Comparison of ENCODE assay signal across 9 mouse cellular contexts in the genomic region with DNA sequence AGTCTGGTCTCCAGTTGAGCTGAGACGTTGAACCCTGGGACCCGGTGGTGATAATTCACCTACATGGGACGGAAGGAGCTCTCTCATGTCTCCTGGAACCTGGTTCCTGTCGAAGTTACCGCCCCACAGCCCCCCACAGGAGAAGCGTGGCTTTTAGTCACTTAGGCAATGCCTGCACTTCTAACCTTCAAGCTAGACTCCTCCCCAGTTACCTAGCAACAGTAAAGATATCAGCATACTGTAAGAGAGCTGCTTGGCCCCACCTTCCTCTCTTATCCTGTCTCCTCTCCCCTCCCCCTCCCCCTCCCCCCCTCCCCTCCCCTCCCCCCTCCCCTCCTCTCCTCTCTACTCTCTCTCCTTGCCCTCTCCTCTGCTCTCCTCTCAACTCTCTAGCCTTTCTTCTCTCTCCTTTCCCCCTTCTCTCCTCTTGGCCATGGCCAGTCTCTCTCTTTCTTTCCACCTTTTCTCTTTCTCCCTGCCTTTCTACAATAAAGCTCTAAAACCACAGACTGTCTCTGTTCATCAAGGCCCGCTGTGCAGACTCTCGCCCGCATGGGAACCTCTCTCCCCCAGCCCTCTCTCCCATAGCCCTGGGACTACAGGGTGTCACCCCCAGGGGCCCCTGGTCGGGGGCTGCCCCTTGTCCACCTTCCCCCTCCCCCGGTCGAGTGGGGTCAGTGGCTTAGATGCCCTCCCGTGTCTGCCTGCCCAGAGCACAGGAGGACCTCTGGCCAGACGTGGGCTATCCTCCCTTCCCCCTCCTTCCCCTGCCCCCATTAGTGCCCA.
DNase-seq lines count a peak whose midpoint lies in the region; ATAC-seq lines count a peak whose summit lies in the region.
"Had no signal": no experiment of that assay in that cellular context is flagged by ENCODE, and none has a peak within 500 bp of the region (broad histone marks: within the 10 kb centered on the region; RNA-seq: fewer than 3 reads in every experiment).

No protein-coding gene starts in this region.

- no peaks in the 10 kb centered on the region for H3K4me1 ChIP-seq in forebrain, embryonic 16.5 days (replicated peaks; ENCODE audit: control insufficient read depth, insufficient read depth, low read length)
- H3K4me1 ChIP-seq in neural tube, embryonic 15.5 days = 0 out of 2 replicates have a peak, but pooled peaks cover 2% of the 10 kb centered on the region

- H3K27ac ChIP-seq in forebrain, embryonic 16.5 days (ENCODE audit: low read length) = no peak overlapping the region
- H3K27ac ChIP-seq in neural tube, embryonic 15.5 days (replicated peaks) = no peak overlapping the region

- H3K27me3 ChIP-seq in forebrain, embryonic 16.5 days (replicated peaks; ENCODE audit: control insufficient read depth, insufficient read depth, low read length) = no peaks in the 10 kb centered on the region
- no peaks in the 10 kb centered on the region for H3K27me3 ChIP-seq in neural tube, embryonic 15.5 days (replicated peaks)

- no peak overlapping the region for H3K9ac ChIP-seq in forebrain, embryonic 16.5 days (replicated peaks; ENCODE audit: low read depth, low read length)
- H3K9ac ChIP-seq in neural tube, embryonic 15.5 days (replicated peaks) = no peak overlapping the region

- ATAC-seq in forebrain, embryonic 16.5 days = peak; percentile 55
- ATAC-seq in neural tube, embryonic 15.5 days (ENCODE audit: low FRiP score) = 0 out of 2 replicates have a peak, but pooled peaks have one; percentile 8

- no peaks in the 10 kb centered on the region for H3K9me3 ChIP-seq in forebrain, embryonic 16.5 days (ENCODE audit: control insufficient read depth, low read length)
- no peaks in the 10 kb centered on the region for H3K9me3 ChIP-seq in neural tube, embryonic 15.5 days (replicated peaks)

- no peak overlapping the region for H3K4me2 ChIP-seq in forebrain, embryonic 16.5 days (ENCODE audit: low read length)
- no peak overlapping the region for H3K4me2 ChIP-seq in neural tube, embryonic 15.5 days

- 34% methylated on average over 14 of the region's 14 CpGs for WGBS in forebrain, embryonic 16.5 days
- 22% methylated on average over 14 of the region's 14 CpGs for WGBS in neural tube, embryonic 15.5 days

- DNase-seq in kidney, postnatal 10 days = peak; percentile 15
- no peak for DNase-seq in kidney, adult 18-20 months
- peak; percentile 56 for DNase-seq in c-Kit-positive CD71-positive TER-119-positive erythroid progenitor cells, embryonic 14.5 days (ENCODE audit: low spot score)
- DNase-seq in urinary bladder, postnatal 36 days (ENCODE audit: low spot score in 2 of 2) = no peak
- DNase-seq in layer of hippocampus, adult 9-11 months = no peak

- no peak overlapping the region for H3K4me3 ChIP-seq in forebrain, embryonic 16.5 days (replicated peaks; ENCODE audit: low read length)
- no peak overlapping the region for H3K4me3 ChIP-seq in neural tube, embryonic 15.5 days (replicated peaks)
- H3K4me3 ChIP-seq: erythroblast, embryonic 14.5 days; myocyte had no signal

- no peaks in the 10 kb centered on the region for H3K36me3 ChIP-seq in forebrain, embryonic 16.5 days (ENCODE audit: control insufficient read depth, insufficient read depth)
- H3K36me3 ChIP-seq in neural tube, embryonic 15.5 days = no peaks in the 10 kb centered on the region

Comparison
In these comparisons a context has a peak if more than half of its experiments do, and no peak if none do; other contexts are left out.
1. DNase-seq: peak in kidney, postnatal 10 days (single experiment) and c-Kit-positive CD71-positive TER-119-positive erythroid progenitor cells, embryonic 14.5 days (single experiment); none in kidney, adult 18-20 months (single experiment), urinary bladder, postnatal 36 days (0 of 2) and layer of hippocampus, adult 9-11 months (single experiment).